Mouse (Mus musculus): ENCODE measurements around the gene Cacna1c. TPM values are rescaled to one million over a fixed set of nuclear protein-coding genes. Genes with fewer than 3 reads are reported as not detected.

The Cacna1c gene
- polyA plus RNA-seq, 2 experiments: 8.9 to 29.0 TPM

DNA sequence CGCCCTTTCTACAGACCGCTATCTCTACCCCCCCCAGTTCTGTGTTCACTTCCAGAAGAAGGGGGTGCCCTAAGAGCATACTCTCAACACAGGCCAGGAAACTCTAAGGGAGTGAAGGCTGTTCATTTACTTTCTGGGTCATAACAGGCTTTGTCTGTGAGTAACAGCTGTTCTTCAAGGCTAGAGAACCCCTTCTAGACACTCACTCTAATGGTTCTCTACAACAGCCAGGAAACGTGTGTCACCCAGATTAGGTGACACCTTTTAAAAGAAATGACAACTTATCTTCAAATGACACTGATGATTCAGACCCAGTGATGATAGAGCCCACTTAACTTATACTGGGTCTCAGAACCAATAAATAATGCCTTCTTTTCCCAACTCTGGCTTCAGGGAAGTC is 461.1 kb downstream of the Cacna1c start:
- no peak overlapping the region for H3K4me3 ChIP-seq (replicated peaks; ENCODE audit: low read length)
- ATAC-seq (ENCODE audit: low FRiP score, low read depth) (no peak), DNase-seq (ENCODE audit: low spot score) (no peak)
- no peak overlapping the region for H3K4me2 ChIP-seq (replicated peaks; ENCODE audit: low read depth, low read length, severe bottlenecking)
- H3K4me1 ChIP-seq (ENCODE audit: control insufficient read depth, insufficient read depth, low read length): no peaks in the 10 kb centered on the region
- H3K9me3 ChIP-seq (ENCODE audit: control insufficient read depth, low read length): no peaks in the 10 kb centered on the region
- TF ChIP-seq POLR2A (IDR thresholded peaks at IDR 0.05; ENCODE audit: borderline replicate concordance, extremely low read depth, insufficient read depth, insufficient read length): no peak
- no peak overlapping the region for H3K27ac ChIP-seq (replicated peaks; ENCODE audit: low read depth, low read length)
- no peaks in the 10 kb centered on the region for H3K27me3 ChIP-seq (ENCODE audit: control insufficient read depth, insufficient read depth, low read length)
- no peak overlapping the region for H3K9ac ChIP-seq (ENCODE audit: low read depth, low read length, severe bottlenecking)
- peaks cover 14% of the 10 kb centered on the region; the same call in 1 of the 2 replicates for H3K36me3 ChIP-seq (ENCODE audit: control insufficient read depth, insufficient read depth, low read length)
- 84% methylated on average over 3 of the region's 3 CpGs for WGBS

DNA sequence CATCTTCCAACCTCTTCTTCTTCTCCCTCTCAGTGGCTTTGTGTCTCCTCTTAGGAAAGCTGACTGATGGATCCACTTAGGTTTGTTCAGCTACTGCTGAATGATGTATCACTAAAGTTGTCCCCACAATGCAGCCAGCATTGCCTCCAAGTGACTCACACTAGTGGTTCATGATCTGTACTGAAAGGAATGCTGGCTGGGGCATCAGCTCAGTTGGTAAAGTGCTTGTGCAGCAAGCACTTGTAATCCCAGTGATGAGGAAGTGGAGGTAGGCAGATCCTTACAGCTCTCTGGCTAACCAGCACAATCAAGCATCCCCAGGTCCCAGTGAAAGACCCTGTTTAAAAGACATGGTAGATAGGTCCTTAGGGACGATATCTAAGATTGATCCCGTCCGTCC is 464.3 kb downstream of the Cacna1c start:
- Histone ChIP-seq H3K36me3 (ENCODE audit: control insufficient read depth, insufficient read depth, low read length) (peaks cover 22% of the 10 kb centered on the region), H3K9me3 (ENCODE audit: control insufficient read depth, low read length) (no peaks in the 10 kb centered on the region), H3K4me3 (replicated peaks; ENCODE audit: low read length) (no peak overlapping the region), H3K4me2 (replicated peaks; ENCODE audit: low read depth, low read length, severe bottlenecking) (no peak overlapping the region), H3K27me3 (ENCODE audit: control insufficient read depth, insufficient read depth, low read length) (no peaks in the 10 kb centered on the region), H3K4me1 (ENCODE audit: control insufficient read depth, insufficient read depth, low read length) (no peaks in the 10 kb centered on the region), H3K9ac (ENCODE audit: low read depth, low read length, severe bottlenecking) (no peak overlapping the region), H3K27ac (replicated peaks; ENCODE audit: low read depth, low read length) (no peak overlapping the region)
- 92% methylated on average over 3 of the region's 3 CpGs for WGBS
- ATAC-seq (ENCODE audit: low FRiP score, low read depth) (no peak), DNase-seq (ENCODE audit: low spot score) (no peak)
- no peak for TF ChIP-seq POLR2A (IDR thresholded peaks at IDR 0.05; ENCODE audit: borderline replicate concordance, extremely low read depth, insufficient read depth, insufficient read length)

DNA sequence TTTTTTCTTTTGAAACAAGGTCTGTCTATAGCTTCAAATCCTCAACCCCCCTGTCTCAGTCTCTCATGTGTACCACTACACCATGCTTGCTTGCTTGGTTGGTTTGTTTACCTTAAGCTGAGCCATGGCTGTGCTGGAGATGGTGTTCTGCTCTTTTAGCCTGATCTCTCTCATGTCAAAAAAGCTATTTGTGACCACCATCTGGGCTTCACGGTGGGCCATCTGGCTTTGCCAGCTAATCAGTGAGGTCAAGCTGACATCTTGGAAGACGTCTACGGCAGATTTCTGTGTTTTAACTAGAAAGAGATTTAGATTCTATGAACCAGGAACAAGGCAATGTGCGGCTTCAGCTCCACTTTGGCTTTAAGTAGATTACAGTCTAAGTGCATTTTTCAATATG is 471.3 kb downstream of the Cacna1c start:
- Histone ChIP-seq H3K4me3 (replicated peaks; ENCODE audit: low read length) (no peak overlapping the region), H3K9me3 (ENCODE audit: control insufficient read depth, low read length) (no peaks in the 10 kb centered on the region), H3K4me1 (ENCODE audit: control insufficient read depth, insufficient read depth, low read length) (no peaks in the 10 kb centered on the region), H3K27me3 (ENCODE audit: control insufficient read depth, insufficient read depth, low read length) (no peaks in the 10 kb centered on the region), H3K4me2 (replicated peaks; ENCODE audit: low read depth, low read length, severe bottlenecking) (no peak overlapping the region), H3K36me3 (ENCODE audit: control insufficient read depth, insufficient read depth, low read length) (peaks cover 10% of the 10 kb centered on the region), H3K27ac (replicated peaks; ENCODE audit: low read depth, low read length) (no peak overlapping the region), H3K9ac (ENCODE audit: low read depth, low read length, severe bottlenecking) (no peak overlapping the region)
- TF ChIP-seq POLR2A (IDR thresholded peaks at IDR 0.05; ENCODE audit: borderline replicate concordance, extremely low read depth, insufficient read depth, insufficient read length): no peak
- DNase-seq (ENCODE audit: low spot score) (no peak), ATAC-seq (ENCODE audit: low FRiP score, low read depth) (no peak)
- 47% methylated on average over 4 of the region's 4 CpGs for WGBS

DNA sequence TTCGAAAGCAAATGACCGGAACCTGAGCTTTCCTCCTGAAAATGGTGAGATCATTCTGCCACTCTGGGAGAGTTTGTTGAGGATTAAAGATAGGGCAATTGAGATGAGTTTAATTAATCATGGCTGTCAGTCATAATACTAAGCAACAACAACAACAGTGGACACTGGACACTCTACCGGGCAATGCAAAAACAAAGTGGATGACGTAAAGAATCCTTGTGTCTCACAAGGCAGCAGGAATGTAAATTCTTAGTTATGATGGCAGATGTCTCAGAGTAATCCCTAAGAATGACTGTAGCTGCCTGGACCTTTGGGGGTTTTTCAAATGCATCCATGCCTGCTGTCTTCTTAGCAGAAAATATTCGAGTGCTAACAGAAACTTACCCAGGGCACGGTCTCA is 471.8 kb downstream of the Cacna1c start:
- H3K27ac ChIP-seq (replicated peaks; ENCODE audit: low read depth, low read length): no peak overlapping the region
- no peak overlapping the region for H3K4me3 ChIP-seq (replicated peaks; ENCODE audit: low read length)
- H3K4me2 ChIP-seq (replicated peaks; ENCODE audit: low read depth, low read length, severe bottlenecking): no peak overlapping the region
- DNase-seq (ENCODE audit: low spot score) (no peak), ATAC-seq (ENCODE audit: low FRiP score, low read depth) (no peak)
- WGBS: 89% methylated on average over 6 of the region's 6 CpGs
- no peak for TF ChIP-seq POLR2A (IDR thresholded peaks at IDR 0.05; ENCODE audit: borderline replicate concordance, extremely low read depth, insufficient read depth, insufficient read length)
- no peaks in the 10 kb centered on the region for H3K27me3 ChIP-seq (ENCODE audit: control insufficient read depth, insufficient read depth, low read length)
- peaks cover 7% of the 10 kb centered on the region for H3K36me3 ChIP-seq (ENCODE audit: control insufficient read depth, insufficient read depth, low read length)
- H3K9ac ChIP-seq (ENCODE audit: low read depth, low read length, severe bottlenecking): no peak overlapping the region
- 0 out of 2 replicates have a peak, but pooled peaks cover 3% of the 10 kb centered on the region for H3K4me1 ChIP-seq (ENCODE audit: control insufficient read depth, insufficient read depth, low read length)
- H3K9me3 ChIP-seq (ENCODE audit: control insufficient read depth, low read length): no peaks in the 10 kb centered on the region

DNA sequence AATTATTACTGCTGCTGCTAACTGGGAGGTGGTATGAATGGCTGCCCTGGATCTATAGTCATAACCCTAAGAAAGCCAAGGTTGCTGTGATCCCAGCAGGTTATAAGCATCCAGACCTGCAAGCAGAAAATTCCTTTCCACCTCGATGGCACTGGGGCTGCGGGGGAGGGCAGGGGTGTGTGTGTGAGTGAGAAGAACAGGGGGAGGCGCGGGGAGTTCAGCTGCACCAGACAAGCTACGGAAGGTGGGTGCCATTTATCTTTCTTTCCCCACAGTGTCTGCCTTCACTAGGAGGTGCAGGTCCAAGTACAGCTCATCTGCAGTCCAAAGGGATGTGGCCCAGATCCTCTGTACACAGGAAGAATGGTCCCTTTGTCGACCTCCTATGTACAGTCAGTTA is 473.9 kb downstream of the Cacna1c start:
- Histone ChIP-seq H3K9me3 (ENCODE audit: control insufficient read depth, low read length) (no peaks in the 10 kb centered on the region), H3K4me2 (replicated peaks; ENCODE audit: low read depth, low read length, severe bottlenecking) (no peak overlapping the region), H3K27me3 (ENCODE audit: control insufficient read depth, insufficient read depth, low read length) (no peaks in the 10 kb centered on the region), H3K9ac (ENCODE audit: low read depth, low read length, severe bottlenecking) (no peak overlapping the region), H3K27ac (replicated peaks; ENCODE audit: low read depth, low read length) (no peak overlapping the region), H3K4me3 (replicated peaks; ENCODE audit: low read length) (no peak overlapping the region), H3K4me1 (ENCODE audit: control insufficient read depth, insufficient read depth, low read length) (0 out of 2 replicates have a peak, but pooled peaks cover 4% of the 10 kb centered on the region), H3K36me3 (ENCODE audit: control insufficient read depth, insufficient read depth, low read length) (peaks cover 7% of the 10 kb centered on the region; the same call in 1 of the 2 replicates)
- DNase-seq (ENCODE audit: low spot score) (no peak), ATAC-seq (ENCODE audit: low FRiP score, low read depth) (no peak)
- 72% methylated on average over 6 of the region's 6 CpGs for WGBS
- no peak for TF ChIP-seq POLR2A (IDR thresholded peaks at IDR 0.05; ENCODE audit: borderline replicate concordance, extremely low read depth, insufficient read depth, insufficient read length)

DNA sequence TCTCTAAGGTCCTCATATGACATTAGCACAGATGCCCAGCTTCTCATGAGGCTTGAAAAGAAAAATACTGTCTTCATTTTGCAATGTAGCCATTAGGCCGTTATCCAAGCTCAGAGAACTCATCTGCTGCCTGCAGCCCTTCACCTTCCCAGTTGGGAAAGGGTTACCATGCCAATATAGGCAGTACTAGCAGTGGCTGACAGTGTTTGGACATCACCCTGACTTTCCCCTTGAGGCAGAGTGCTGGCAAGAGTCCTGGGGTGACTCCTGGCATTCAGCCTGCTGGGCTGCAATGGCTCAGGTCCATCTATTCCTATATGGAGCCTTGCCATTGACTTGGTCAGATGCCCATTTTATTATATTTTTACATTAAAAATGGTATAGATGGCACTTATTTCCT is 476.7 kb downstream of the Cacna1c start:
- DNase-seq (ENCODE audit: low spot score) (no peak), ATAC-seq (ENCODE audit: low FRiP score, low read depth) (no peak)
- Histone ChIP-seq H3K27ac (replicated peaks; ENCODE audit: low read depth, low read length) (no peak overlapping the region), H3K9me3 (ENCODE audit: control insufficient read depth, low read length) (no peaks in the 10 kb centered on the region), H3K4me2 (replicated peaks; ENCODE audit: low read depth, low read length, severe bottlenecking) (no peak overlapping the region), H3K9ac (ENCODE audit: low read depth, low read length, severe bottlenecking) (no peak overlapping the region), H3K4me1 (ENCODE audit: control insufficient read depth, insufficient read depth, low read length) (0 out of 2 replicates have a peak, but pooled peaks cover 4% of the 10 kb centered on the region), H3K36me3 (ENCODE audit: control insufficient read depth, insufficient read depth, low read length) (peaks cover 7% of the 10 kb centered on the region; the same call in 1 of the 2 replicates), H3K27me3 (ENCODE audit: control insufficient read depth, insufficient read depth, low read length) (no peaks in the 10 kb centered on the region), H3K4me3 (replicated peaks; ENCODE audit: low read length) (no peak overlapping the region)
- 95% methylated on average over 1 of the region's 1 CpGs for WGBS
- TF ChIP-seq POLR2A (IDR thresholded peaks at IDR 0.05; ENCODE audit: borderline replicate concordance, extremely low read depth, insufficient read depth, insufficient read length): no peak

Measured in limb, embryonic 14.5 days (tissue).